Mouse (Mus musculus) MEL (cell line): ENCODE measurements around the gene Tor4a. TPM values are rescaled to one million over a fixed set of nuclear protein-coding genes. Genes with fewer than 3 reads are reported as not detected.
A peak's percentile ranks its signal among the peaks of the same experiment; 100 is the strongest.

Experiments used
- DNase-seq: peaks from one replicate; pipeline ENCODE4 v3.0.0; 2011; ENCODE audit warnings: low read depth, low spot score
- H3K27ac ChIP-seq: 2 replicates; pipeline ENCODE4 v1.5.1; 2012; ENCODE audit warnings: low read depth, mild to moderate bottlenecking, control low read depth, low read length, moderate library complexity; ENCODE audit not compliant: control insufficient read depth
- H3K27me3 ChIP-seq, 2 experiments: fragments of 150-350 bp in 1 of 2; sonication (generic) in 1 of 2; 2 replicates each; pipeline ENCODE4 v1.6.1; 2012; ENCODE audit warnings: low read length in 2 of 2, mild to moderate bottlenecking in 2 of 2, improper control_type of control experiment in 1 of 2, moderate library complexity in 1 of 2; ENCODE audit not compliant: insufficient read depth in 2 of 2, control insufficient read depth in 1 of 2
- H3K36me3 ChIP-seq, 2 experiments: 2 replicates each; pipeline ENCODE4 v1.6.1; 2012 to 2014; ENCODE audit warnings: low read length in 2 of 2, improper control_type of control experiment in 1 of 2, inconsistent platforms in 1 of 2, mild to moderate bottlenecking in 1 of 2; ENCODE audit not compliant: insufficient read depth in 2 of 2, control insufficient read depth in 1 of 2
- H3K4me1 ChIP-seq, 2 experiments: fragments of 150-350 bp in 1 of 2; sonication (generic) in 1 of 2; 2 replicates each; pipeline ENCODE4 v1.6.1; 2012; ENCODE audit warnings: low read length in 2 of 2, improper control_type of control experiment in 1 of 2, mild to moderate bottlenecking in 1 of 2; ENCODE audit not compliant: insufficient read depth in 2 of 2, control insufficient read depth in 1 of 2
- H3K4me3 ChIP-seq, 2 experiments: fragments of 150-350 bp in 1 of 2; sonication (generic) in 1 of 2; 2 replicates each; pipeline ENCODE4 v1.5.1; 2012; ENCODE audit warnings: low read depth in 2 of 2, low read length in 2 of 2, mild to moderate bottlenecking in 2 of 2, moderate library complexity in 2 of 2, control low read depth in 1 of 2, improper control_type of control experiment in 1 of 2; ENCODE audit not compliant: control insufficient read depth in 1 of 2, insufficient read depth in 1 of 2
- H3K79me2 ChIP-seq: 2 replicates; pipeline ENCODE4 v1.6.1; 2012; ENCODE audit warnings: mild to moderate bottlenecking, low read length, moderate library complexity; ENCODE audit not compliant: control insufficient read depth, poor library complexity, insufficient read depth
- H3K9ac ChIP-seq: 2 replicates; pipeline ENCODE4 v1.6.1; 2012; ENCODE audit warnings: low read depth, mild to moderate bottlenecking, control low read depth, low read length, moderate library complexity; ENCODE audit not compliant: control insufficient read depth, poor library complexity, severe bottlenecking
- H3K9me3 ChIP-seq: fragments of 150-350 bp; sonication (generic); replicated peaks from 2 replicates; pipeline ENCODE4 v1.6.1; 2012; ENCODE audit warnings: mild to moderate bottlenecking, low read length, improper control_type of control experiment, moderate library complexity; ENCODE audit not compliant: insufficient read depth
- BHLHE40 ChIP-seq: IDR thresholded peaks from 2 replicates; pipeline ENCODE4 v1.6.1; 2012; ENCODE audit warnings: low read depth, mild to moderate bottlenecking, inconsistent platforms, low read length, improper control_type of control experiment, borderline replicate concordance
- CHD1 ChIP-seq: IDR thresholded peaks from 2 replicates; pipeline ENCODE4 v1.6.1; 2012; ENCODE audit warnings: low read depth, mild to moderate bottlenecking, inconsistent platforms, low read length, improper control_type of control experiment
- CHD2 ChIP-seq: IDR thresholded peaks from 2 replicates; pipeline ENCODE4 v1.6.1; 2011; ENCODE audit warnings: low read length, improper control_type of control experiment
- CTCF ChIP-seq, 3 experiments: IDR thresholded peaks in 2 of 3; conservative IDR thresholded peaks in 1 of 3; 2 replicates each; pipeline ENCODE4 v1.5.1; 2011 to 2012; ENCODE audit warnings: low read length in 3 of 3, low read depth in 2 of 3, mild to moderate bottlenecking in 2 of 3, improper control_type of control experiment in 1 of 3, inconsistent platforms in 1 of 3, mixed read lengths in 1 of 3, moderate library complexity in 1 of 3; ENCODE audit not compliant: control insufficient read depth in 1 of 3, insufficient read depth in 1 of 3, poor library complexity in 1 of 3, severe bottlenecking in 1 of 3
- ELF1 ChIP-seq: IDR thresholded peaks from 2 replicates; pipeline ENCODE4 v1.6.1; 2014; ENCODE audit warnings: low read depth, mild to moderate bottlenecking, inconsistent platforms, low read length, improper control_type of control experiment, moderate library complexity
- EP300 ChIP-seq, 2 experiments: IDR thresholded peaks; 2 replicates each; pipeline ENCODE4 v1.6.1; 2011; ENCODE audit warnings: improper control_type of control experiment in 2 of 2, low read length in 2 of 2, low read depth in 1 of 2, mild to moderate bottlenecking in 1 of 2
- GABPA ChIP-seq: IDR thresholded peaks from 2 replicates; pipeline ENCODE4 v1.6.1; 2012; ENCODE audit warnings: low read depth, mild to moderate bottlenecking, inconsistent platforms, low read length, improper control_type of control experiment, moderate library complexity
- GATA1 ChIP-seq: IDR thresholded peaks from 2 replicates; pipeline ENCODE4 v1.6.1; 2011; ENCODE audit warnings: low read depth, low read length, improper control_type of control experiment
- HCFC1 ChIP-seq: IDR thresholded peaks from 2 replicates; pipeline ENCODE4 v1.6.1; 2012; ENCODE audit warnings: low read depth, mild to moderate bottlenecking, inconsistent platforms, low read length, improper control_type of control experiment, moderate library complexity
- KAT2A ChIP-seq: conservative IDR thresholded peaks from 2 replicates; pipeline ENCODE4 v1.6.1; 2012; ENCODE audit warnings: low read depth, low read length, improper control_type of control experiment, inconsistent platforms
- MAFK ChIP-seq: IDR thresholded peaks from 2 replicates; pipeline ENCODE4 v1.6.1; 2011; ENCODE audit warnings: low read depth, mild to moderate bottlenecking, low read length, improper control_type of control experiment, borderline replicate concordance
- MAX ChIP-seq: IDR thresholded peaks from 2 replicates; pipeline ENCODE4 v1.6.1; 2011; ENCODE audit warnings: low read length, improper control_type of control experiment
- MAZ ChIP-seq: IDR thresholded peaks from 2 replicates; pipeline ENCODE4 v1.6.1; 2012; ENCODE audit warnings: low read depth, mild to moderate bottlenecking, inconsistent platforms, low read length, improper control_type of control experiment
- MEF2A ChIP-seq: IDR thresholded peaks from 2 replicates; pipeline ENCODE4 v1.6.1; 2014; ENCODE audit warnings: low read depth, mild to moderate bottlenecking, inconsistent platforms, low read length, improper control_type of control experiment; ENCODE audit not compliant: poor library complexity, insufficient replicate concordance, severe bottlenecking; ENCODE audit errors: extremely low read depth
- MXI1 ChIP-seq: IDR thresholded peaks from 2 replicates; pipeline ENCODE4 v1.6.1; 2011; ENCODE audit warnings: mild to moderate bottlenecking, low read depth, low read length, improper control_type of control experiment
- MYC ChIP-seq: IDR thresholded peaks from 2 replicates; pipeline ENCODE4 v1.6.1; 2011; ENCODE audit warnings: low read depth, mild to moderate bottlenecking, low read length, improper control_type of control experiment, moderate library complexity
- NRF1 ChIP-seq: IDR thresholded peaks from 2 replicates; pipeline ENCODE4 v1.6.1; 2014; ENCODE audit warnings: low read depth, mild to moderate bottlenecking, inconsistent platforms, low read length, improper control_type of control experiment, moderate library complexity; ENCODE audit not compliant: poor library complexity, insufficient read depth, severe bottlenecking
- POLR2A ChIP-seq, 2 experiments: IDR thresholded peaks; 2 replicates each; pipeline ENCODE4 v1.6.1; 2011 to 2012; ENCODE audit warnings: low read length in 2 of 2, mild to moderate bottlenecking in 2 of 2, control low read depth in 1 of 2, improper control_type of control experiment in 1 of 2, low read depth in 1 of 2, moderate library complexity in 1 of 2; ENCODE audit not compliant: control insufficient read depth in 1 of 2, insufficient read depth in 1 of 2, poor library complexity in 1 of 2
- RAD21 ChIP-seq: IDR thresholded peaks from 2 replicates; pipeline ENCODE4 v1.6.1; 2011; ENCODE audit warnings: mild to moderate bottlenecking, low read depth, low read length, improper control_type of control experiment
- SMC3 ChIP-seq: IDR thresholded peaks from 2 replicates; pipeline ENCODE4 v1.6.1; 2011; ENCODE audit warnings: low read depth, low read length, improper control_type of control experiment
- TAL1 ChIP-seq: IDR thresholded peaks from 2 replicates; pipeline ENCODE4 v1.6.1; 2012; ENCODE audit warnings: mild to moderate bottlenecking, inconsistent platforms, low read length, moderate library complexity, mixed read lengths
- UBTF ChIP-seq: IDR thresholded peaks from 2 replicates; pipeline ENCODE4 v1.6.1; 2012; ENCODE audit warnings: low read depth, mild to moderate bottlenecking, inconsistent platforms, low read length, improper control_type of control experiment, moderate library complexity, borderline replicate concordance; ENCODE audit not compliant: insufficient read depth
- ZC3H11A ChIP-seq: IDR thresholded peaks from 2 replicates; pipeline ENCODE4 v1.6.1; 2012; ENCODE audit warnings: low read depth, mild to moderate bottlenecking, inconsistent platforms, low read length, improper control_type of control experiment
- ZNF384 ChIP-seq: IDR thresholded peaks from 2 replicates; pipeline ENCODE4 v1.6.1; 2012; ENCODE audit warnings: low read depth, mild to moderate bottlenecking, inconsistent platforms, low read length, improper control_type of control experiment
- polyA plus RNA-seq, 2 experiments: library from polyadenylated mRNA; stranded (reverse) in 1 of 2; unstranded in 1 of 2; fragments of >175 nt in 1 of 2; fragments of >200 nt in 1 of 2; gene quantifications; 2 replicates each; pipeline versions ENCODE4 v1.2.1 to v1.2.4; 2012; ENCODE audit warnings: low replicate concordance in 2 of 2, low read depth in 1 of 2; ENCODE audit not compliant: insufficient read length in 2 of 2, insufficient read depth in 1 of 2, missing spikeins in 1 of 2
- total RNA-seq: library from RNA; depleted of rRNA; stranded (reverse); fragments of 300-350 nt; gene quantifications from 2 replicates; pipeline ENCODE4 v1.2.3, GENCODE M21; 2012

Tor4a gene
- total and polyA plus RNA-seq, 3 experiments = 9.1 to 13.7 TPM; not detected in 1

GRCm38 (mm10) chr2:25156990-25157389 is 39.7 kb downstream of the Tor4a start:
- Histone ChIP-seq H3K9me3 (no peaks in the 10 kb centered on the region), H3K9ac (no peak overlapping the region), H3K27ac (no peak overlapping the region), H3K27me3 (no peaks in the 10 kb centered on the region), H3K4me1 (peaks cover 5 to 6% of the 10 kb centered on the region in 2 experiments; a peak in 3 of 4 replicates), H3K36me3 (peaks cover 0 to 2% of the 10 kb centered on the region in 2 experiments; a peak in 1 of 4 replicates), H3K79me2 (no peaks in the 10 kb centered on the region), H3K4me3 (no peak overlapping the region)
- DNase-seq = peak; percentile 64
- TF ChIP-seq MAFK (no peak), SMC3 (peak; percentile 72), KAT2A (no peak), CHD1 (no peak), GATA1 (no peak), CTCF (IDR thresholded peaks at IDR 0.05 in 2 of 3, conservative IDR thresholded peaks at IDR 0.05 in 1 of 3; ENCODE audit: control insufficient read depth in 1 of 3, insufficient read depth in 1 of 3, low read depth in 2 of 3, low read length in 3 of 3, poor library complexity in 1 of 3, severe bottlenecking in 1 of 3) (peak in 2 of 3 experiments; percentile 36 to 63; a peak in 4 of 6 replicates), MXI1 (no peak), NRF1 (no peak), MYC (no peak), MEF2A (no peak), CHD2 (no peak), HCFC1 (no peak), RAD21 (peak; percentile 63), GABPA (no peak), MAZ (no peak), UBTF (no peak), EP300 (IDR thresholded peaks at IDR 0.05; ENCODE audit: low read depth in 1 of 2, low read length in 2 of 2) (no peak), TAL1 (no peak), MAX (no peak), POLR2A (IDR thresholded peaks at IDR 0.05; ENCODE audit: control insufficient read depth in 1 of 2, insufficient read depth in 1 of 2, low read depth in 1 of 2, low read length in 2 of 2, poor library complexity in 1 of 2) (no peak), ZNF384 (no peak), BHLHE40 (no peak), ELF1 (no peak), ZC3H11A (peak; percentile 62)
